Mouse (Mus musculus): ENCODE data around the gene Bricd5.
A peak's percentile ranks its signal among the peaks of the same experiment; 100 is the strongest.

DNA sequence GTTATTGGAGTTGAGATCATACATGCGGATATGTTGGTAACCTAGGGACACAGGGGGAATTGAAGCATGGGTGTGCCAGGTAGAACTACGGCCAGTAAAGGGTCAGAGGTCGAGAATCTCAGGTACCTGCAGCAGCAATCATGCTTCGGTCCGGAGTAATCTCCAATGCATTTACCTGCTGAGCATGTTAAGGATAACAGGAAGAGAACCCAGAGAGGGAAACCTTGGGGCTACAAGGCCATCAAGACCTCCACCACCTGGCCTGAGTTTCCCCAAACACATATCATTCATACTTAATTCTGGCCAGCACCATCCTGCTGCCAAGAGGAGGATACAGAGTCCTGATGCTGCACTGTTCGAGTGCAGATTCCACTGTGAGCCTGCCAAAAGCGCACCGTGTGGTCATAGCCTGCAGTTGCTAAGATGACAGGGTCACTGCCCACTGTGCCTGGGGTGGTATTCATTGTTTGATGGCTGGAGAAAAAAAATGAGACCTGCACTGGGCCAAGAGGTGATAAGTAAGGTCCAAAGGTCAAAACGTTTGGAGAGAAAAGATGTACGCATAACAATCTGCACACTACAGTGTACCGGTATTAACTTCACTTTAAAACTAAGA, 4.4 kb downstream of the Bricd5 start:
- TF ChIP-seq CTCF (IDR thresholded peaks at IDR 0.05; ENCODE audit: low read depth, low read length) (no peak), POLR2AphosphoS5 (IDR thresholded peaks at IDR 0.05; ENCODE audit: insufficient replicate concordance, low read depth, low read length) (peak; percentile 39; the same call in 1 of the 2 replicates), TAL1 (conservative IDR thresholded peaks at IDR 0.05; ENCODE audit: low read depth, low read length) (no peak), GATA1 (IDR thresholded peaks at IDR 0.05; ENCODE audit: borderline replicate concordance, low read length) (no peak), GATA2 (IDR thresholded peaks at IDR 0.05; ENCODE audit: borderline replicate concordance, low read depth, low read length) (no peak)

Measured in G1E (cell line).